Mouse (Mus musculus): ENCODE measurements at regions not wholly inside any gene's neighbourhood (a gene's known extent, or its start where the extent isn't known, plus 50 kb on each side); places are given as distances from the start of the nearest gene placed in this dataset.

DNA sequence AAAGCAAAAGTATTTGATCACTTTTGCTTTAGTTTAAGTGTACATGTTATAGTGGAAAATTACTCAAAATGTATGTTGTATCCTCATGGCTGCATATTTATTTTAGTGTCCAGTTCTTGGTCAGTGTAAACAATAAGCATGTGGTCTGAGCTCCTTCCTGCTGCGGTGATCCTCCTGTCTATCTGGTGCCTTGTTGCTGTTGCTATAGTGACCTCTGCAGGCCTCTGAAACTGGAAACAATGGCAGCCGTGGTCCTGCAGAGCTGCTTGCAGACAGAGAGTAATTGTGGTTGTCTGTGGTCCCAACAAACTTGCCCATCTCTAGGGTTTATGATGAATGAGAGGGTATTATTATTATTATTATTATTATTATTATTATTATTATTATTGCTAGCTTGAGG lies 230.2 kb downstream of the Tfec start:
- ChIA-PET CTCF (no interaction called here), POLR2A (no interaction called here)
- ATAC-seq, result no peak
- in situ Hi-C loops (cut with MboI; ENCODE audit: low pct_unique_long_range_greater_than_20kb), result no loop called here
- no peak for TF ChIP-seq CTCF (IDR thresholded peaks at IDR 0.05)
- no peaks in the 10 kb centered on the region for H3K27me3 ChIP-seq
- DNase-seq (ENCODE audit: low read depth, low spot score), result no peak

DNA sequence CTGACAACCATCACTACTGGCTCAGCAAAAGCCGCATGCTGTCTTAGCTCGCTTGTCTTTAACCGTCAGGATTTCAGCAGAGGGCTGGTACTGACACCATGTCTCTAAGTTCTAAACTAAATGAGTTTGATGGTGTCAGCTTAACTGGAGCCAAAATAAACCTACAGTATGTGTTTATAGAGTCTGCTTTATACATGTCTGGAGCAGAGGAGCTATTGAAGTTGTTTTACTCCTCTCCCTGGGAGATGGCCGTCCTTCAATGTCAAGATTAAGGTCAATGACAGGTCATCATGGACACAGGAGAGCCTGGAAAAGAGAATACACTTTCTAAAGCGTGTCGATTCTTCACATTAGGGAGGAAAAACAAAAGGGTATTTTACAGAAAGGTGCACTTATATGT lies 231.0 kb downstream of the Tfec start:
- H3K27me3 ChIP-seq, result no peaks in the 10 kb centered on the region
- ChIA-PET POLR2A (no interaction called here), CTCF (no interaction called here)
- DNase-seq (ENCODE audit: low read depth, low spot score), result no peak
- in situ Hi-C loops (cut with MboI; ENCODE audit: low pct_unique_long_range_greater_than_20kb), result no loop called here
- no peak for TF ChIP-seq CTCF (IDR thresholded peaks at IDR 0.05)
- no peak for ATAC-seq

GRCm38 (mm10) chr6:16646269-16646668 lies 252.0 kb downstream of the Tfec start:
- DNase-seq (ENCODE audit: low read depth, low spot score) (no peak), ATAC-seq (no peak)
- POLR2A ChIA-PET, result no interaction called here
- H3K27me3 ChIP-seq, result peaks cover 12% of the 10 kb centered on the region
- in situ Hi-C loops (cut with MboI; ENCODE audit: low pct_unique_long_range_greater_than_20kb), result no loop called here
- CTCF ChIA-PET, result no interaction called here
- TF ChIP-seq CTCF (IDR thresholded peaks at IDR 0.05), result no peak

GRCm38 (mm10) chr6:16643519-16643918 lies 254.7 kb downstream of the Tfec start:
- TF ChIP-seq CTCF (IDR thresholded peaks at IDR 0.05), result no peak
- ChIA-PET CTCF (no interaction called here), POLR2A (no interaction called here)
- in situ Hi-C loops (cut with MboI; ENCODE audit: low pct_unique_long_range_greater_than_20kb), result no loop called here
- DNase-seq (ENCODE audit: low read depth, low spot score) (no peak), ATAC-seq (no peak)
- H3K27me3 ChIP-seq, result peaks cover 21% of the 10 kb centered on the region

DNA sequence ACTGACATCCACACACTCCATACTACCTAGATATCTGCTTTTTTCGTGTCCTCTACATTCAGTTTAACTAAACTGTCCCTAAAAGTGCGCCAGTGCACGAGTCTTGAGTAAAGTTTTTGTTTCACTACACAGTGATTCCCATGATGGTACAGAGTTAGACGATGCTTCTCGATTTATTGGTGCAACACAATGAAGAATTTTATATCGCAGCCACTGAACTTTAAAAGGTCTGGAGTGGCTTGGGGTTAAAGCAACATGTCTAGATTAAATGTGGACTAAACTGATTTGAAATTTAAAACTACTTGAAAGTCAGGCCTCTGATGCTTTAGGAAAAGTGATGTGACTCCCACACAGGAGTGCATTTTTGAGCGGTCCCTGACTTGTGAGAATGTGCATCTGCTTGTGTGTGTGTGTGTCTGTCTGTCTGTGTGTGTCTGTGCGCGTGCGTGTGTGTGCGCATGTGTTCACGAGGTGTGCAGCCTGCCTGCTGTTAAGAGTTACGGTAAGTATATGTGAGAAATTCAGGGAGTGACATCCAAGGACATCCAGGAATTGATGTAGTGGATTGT lies 261.4 kb downstream of the Tfec start:
- POLR2A ChIA-PET, result no interaction called here
- ATAC-seq (no peak), DNase-seq (ENCODE audit: low read depth, low spot score) (no peak)
- no peak for TF ChIP-seq CTCF (IDR thresholded peaks at IDR 0.05)
- H3K27me3 ChIP-seq, result peaks cover 13% of the 10 kb centered on the region
- CTCF ChIA-PET, result no interaction called here
- in situ Hi-C loops (cut with MboI; ENCODE audit: low pct_unique_long_range_greater_than_20kb), result no loop called here

- DNase-seq (ENCODE audit: low read depth, low spot score), result no peak
- peaks cover 13% of the 10 kb centered on the region for H3K27me3 ChIP-seq
- no peak for TF ChIP-seq CTCF (IDR thresholded peaks at IDR 0.05)
- in situ Hi-C loops (cut with MboI; ENCODE audit: low pct_unique_long_range_greater_than_20kb), result no loop called here
- ATAC-seq, result no peak
- CTCF ChIA-PET, result no interaction called here
- POLR2A ChIA-PET, result no interaction called here
Observed at GRCm38 (mm10) chr6:16636108-16636507, 262.1 kb downstream of the Tfec start.

DNA sequence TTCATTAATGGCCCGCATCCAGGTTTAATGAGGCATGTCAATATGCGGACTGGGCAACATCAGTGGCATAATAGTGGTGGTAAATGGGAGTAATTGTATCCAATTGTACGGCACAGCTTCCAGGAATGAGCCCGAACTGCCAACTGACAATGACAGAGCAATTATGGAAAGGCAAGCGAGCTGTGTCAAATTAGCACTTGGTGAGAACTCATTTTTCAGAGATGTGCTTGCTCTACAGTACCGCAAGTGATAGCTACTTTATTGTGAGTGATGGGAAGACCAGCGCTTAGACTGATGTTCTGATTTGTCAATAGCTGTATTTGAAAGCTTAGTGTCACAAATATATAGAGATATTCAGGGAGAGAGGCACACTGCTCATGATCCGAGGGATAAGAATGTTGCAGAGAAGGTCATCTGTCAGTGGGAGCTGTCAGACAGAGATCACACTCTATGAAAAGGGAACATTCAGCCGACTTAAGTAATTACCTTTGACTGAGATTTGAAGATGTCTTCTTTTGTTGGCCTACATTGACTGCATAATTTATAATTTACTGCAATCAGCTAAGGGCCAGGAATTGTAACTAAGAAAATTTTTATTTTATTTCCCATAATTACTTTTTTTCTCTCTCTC lies 290.7 kb downstream of the Tfec start:
- peaks cover 15% of the 10 kb centered on the region for H3K27me3 ChIP-seq
- no peak for ATAC-seq
- DNase-seq (ENCODE audit: low read depth, low spot score), result no peak
- in situ Hi-C loops (cut with MboI; ENCODE audit: low pct_unique_long_range_greater_than_20kb), result no loop called here
- POLR2A ChIA-PET, result no interaction called here
- CTCF ChIA-PET, result no interaction called here
- TF ChIP-seq CTCF (IDR thresholded peaks at IDR 0.05), result no peak

- POLR2A ChIA-PET, result no interaction called here
- H3K27me3 ChIP-seq, result peaks cover 15% of the 10 kb centered on the region
- ATAC-seq, result no peak
- CTCF ChIA-PET, result interaction anchor here (1.3 kb wide), 1 partner anchor 27 kb away, joined by 3 read pairs; no protein-coding TSS in a partner anchor
- DNase-seq (ENCODE audit: low read depth, low spot score), result no peak
- peak; percentile 10 for TF ChIP-seq CTCF (IDR thresholded peaks at IDR 0.05)
- in situ Hi-C loops (cut with MboI; ENCODE audit: low pct_unique_long_range_greater_than_20kb), result no loop called here
Observed at GRCm38 (mm10) chr6:16606687-16607392, 291.4 kb downstream of the Tfec start.

DNA sequence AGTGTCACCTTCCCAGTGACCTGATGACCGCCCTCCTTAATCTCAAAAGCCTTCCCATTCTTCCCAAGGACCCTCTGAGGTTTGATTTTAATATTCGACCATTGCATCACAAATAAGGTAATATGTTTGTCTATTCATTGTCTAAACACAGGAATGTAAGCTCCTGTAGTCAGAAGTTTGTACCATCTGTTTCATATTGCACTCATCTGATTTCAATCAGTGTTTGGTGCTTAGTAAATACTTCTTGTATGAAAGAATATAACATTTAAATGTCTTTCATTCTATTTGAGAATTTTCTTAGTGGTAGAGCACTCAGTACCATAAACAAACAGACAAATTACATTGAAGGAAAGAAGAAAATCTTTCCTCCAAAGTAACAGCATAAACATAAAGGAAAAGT lies 305.8 kb downstream of the Tfec start:
- no peak for TF ChIP-seq CTCF (IDR thresholded peaks at IDR 0.05)
- H3K27me3 ChIP-seq, result no peaks in the 10 kb centered on the region
- in situ Hi-C loops (cut with MboI; ENCODE audit: low pct_unique_long_range_greater_than_20kb), result no loop called here
- DNase-seq (ENCODE audit: low read depth, low spot score), result no peak
- CTCF ChIA-PET, result interaction anchor here (0.9 kb wide), 1 partner anchor 15 kb away, joined by 3 read pairs; no protein-coding TSS in a partner anchor
- POLR2A ChIA-PET, result no interaction called here
- ATAC-seq, result no peak

DNA sequence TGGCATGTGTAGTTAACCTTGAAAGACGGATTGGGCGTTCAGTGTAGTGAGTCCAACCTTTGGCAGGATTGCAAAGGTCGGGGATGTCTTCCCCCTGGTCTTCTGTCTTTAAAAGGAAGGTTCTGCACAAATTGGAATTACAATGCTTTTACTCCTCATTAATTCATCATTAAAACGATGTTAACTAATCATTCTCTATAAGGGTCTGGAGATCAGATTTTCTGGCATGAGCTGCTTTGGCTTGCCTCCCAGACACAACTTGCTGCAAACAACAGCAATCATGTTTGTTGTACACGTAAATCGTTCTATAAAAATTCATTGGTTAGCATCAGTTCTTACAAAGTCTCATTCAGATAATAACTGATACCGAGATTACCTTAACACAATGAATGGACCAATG lies 315.9 kb downstream of the Tfec start:
- TF ChIP-seq CTCF (IDR thresholded peaks at IDR 0.05), result no peak
- ChIA-PET POLR2A (no interaction called here), CTCF (no interaction called here)
- peaks cover 11% of the 10 kb centered on the region for H3K27me3 ChIP-seq
- ATAC-seq, result no peak
- in situ Hi-C loops (cut with MboI; ENCODE audit: low pct_unique_long_range_greater_than_20kb), result no loop called here
- no peak for DNase-seq (ENCODE audit: low read depth, low spot score)

GRCm38 (mm10) chr6:16581801-16582200 lies 316.4 kb downstream of the Tfec start:
- POLR2A ChIA-PET, result no interaction called here
- CTCF ChIA-PET, result no interaction called here
- H3K27me3 ChIP-seq, result peaks cover 15% of the 10 kb centered on the region
- TF ChIP-seq CTCF (IDR thresholded peaks at IDR 0.05), result no peak
- in situ Hi-C loops (cut with MboI; ENCODE audit: low pct_unique_long_range_greater_than_20kb), result no loop called here
- ATAC-seq (no peak), DNase-seq (ENCODE audit: low read depth, low spot score) (no peak)
